Mouse (Mus musculus): ENCODE results near the gene Akap2. TPM values are rescaled to one million over a fixed set of nuclear protein-coding genes. Genes with fewer than 3 reads are reported as not detected.

Gene Akap2
- polyA plus RNA-seq, 1 experiment from 2014 or later, result 9.6 TPM

DNA sequence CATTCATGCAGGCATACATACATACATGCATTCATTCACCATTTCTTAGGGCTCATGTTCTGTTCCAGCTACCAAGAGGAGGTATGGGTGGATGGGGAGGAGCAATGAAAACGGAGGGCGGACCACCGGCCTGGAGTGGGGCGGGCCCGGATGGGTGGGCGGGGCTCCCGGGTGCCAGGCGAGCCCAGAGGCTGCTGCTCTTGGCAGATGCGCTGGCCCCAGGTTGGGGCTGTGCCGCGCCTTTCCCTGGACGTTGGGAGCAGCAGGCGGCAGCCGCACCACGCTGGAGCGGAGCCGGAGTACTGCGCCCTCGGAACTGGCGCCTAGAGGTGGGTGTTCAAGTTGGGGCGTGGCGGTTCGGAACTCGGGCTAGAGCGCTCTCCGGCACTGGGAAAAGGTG lies 64.5 kb downstream of the Akap2 start:
- WGBS, result 2% methylated on average over 26 of the region's 26 CpGs
- Histone ChIP-seq H3K9me3 (ENCODE audit: control insufficient read depth) (no peaks in the 10 kb centered on the region), H3K9ac (ENCODE audit: low read depth, low read length) (peak overlapping the region; percentile 31; the same call in 1 of the 2 replicates), H3K27me3 (replicated peaks; ENCODE audit: control insufficient read depth, insufficient read depth, low read length) (peaks cover 6% of the 10 kb centered on the region; the same call in 1 of the 2 replicates), H3K4me2 (replicated peaks; ENCODE audit: low read depth) (peak overlapping the region; percentile 68), H3K4me3 (ENCODE audit: low read depth, low read length) (peak overlapping the region; percentile 30), H3K4me1 (replicated peaks; ENCODE audit: control insufficient read depth, insufficient read depth, low read length) (0 out of 2 replicates have a peak, but pooled peaks cover 6% of the 10 kb centered on the region), H3K36me3 (ENCODE audit: control insufficient read depth, insufficient read depth) (no peaks in the 10 kb centered on the region), H3K27ac (ENCODE audit: low read depth, low read length) (no peak overlapping the region)
- ATAC-seq, result peak; percentile 68
- peak; percentile 57 for TF ChIP-seq CTCF (IDR thresholded peaks at IDR 0.05; ENCODE audit: low read depth)

DNA sequence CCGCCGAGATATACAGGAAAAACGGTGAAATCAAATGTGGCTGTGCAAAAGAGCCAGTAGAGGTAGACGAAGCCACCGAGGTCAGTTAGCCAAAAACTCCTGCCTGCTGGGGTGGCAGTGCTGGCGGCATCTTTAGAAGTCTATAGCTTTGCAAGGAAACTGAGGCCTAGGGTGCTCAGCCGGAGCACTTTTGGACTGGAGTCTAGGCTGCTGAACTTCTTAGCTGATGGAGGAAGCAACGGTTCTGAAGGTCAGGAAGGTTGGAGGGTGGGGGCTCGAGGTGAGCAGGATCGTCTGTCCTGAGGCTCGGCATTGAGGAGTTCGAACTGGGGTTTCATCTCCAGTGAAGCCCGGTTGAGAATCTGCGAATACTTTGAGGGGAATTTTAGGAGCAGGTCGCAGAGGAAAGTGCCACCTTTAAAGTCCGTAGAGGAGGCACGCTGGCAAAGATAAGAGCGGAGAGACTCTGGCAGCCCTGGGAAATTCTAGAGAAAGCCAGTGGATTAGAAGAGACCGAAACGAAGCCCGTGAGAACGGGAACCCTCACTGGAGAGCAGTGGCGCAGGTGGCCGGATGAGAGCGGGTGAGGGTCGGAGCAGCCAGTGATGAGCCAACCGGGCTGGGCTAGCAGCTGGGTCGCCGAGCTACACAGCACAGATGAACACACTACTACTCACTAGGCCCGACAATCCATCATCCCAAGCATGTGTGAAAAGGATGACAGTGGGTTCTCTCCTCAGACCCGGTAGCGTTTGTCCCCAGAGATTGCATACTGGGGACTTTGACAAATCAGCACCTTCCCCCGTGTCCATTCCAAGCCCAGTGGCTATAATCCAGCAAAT lies 65.3 kb downstream of the Akap2 start:
- Histone ChIP-seq H3K9ac (ENCODE audit: low read depth, low read length) (peak overlapping the region; percentile 31; the same call in 1 of the 2 replicates), H3K9me3 (ENCODE audit: control insufficient read depth) (no peaks in the 10 kb centered on the region), H3K4me1 (replicated peaks; ENCODE audit: control insufficient read depth, insufficient read depth, low read length) (0 out of 2 replicates have a peak, but pooled peaks cover 6% of the 10 kb centered on the region), H3K27ac (ENCODE audit: low read depth, low read length) (no peak overlapping the region), H3K4me3 (ENCODE audit: low read depth, low read length) (peak overlapping the region; percentile 30), H3K4me2 (replicated peaks; ENCODE audit: low read depth) (peak overlapping the region; percentile 68), H3K36me3 (ENCODE audit: control insufficient read depth, insufficient read depth) (no peaks in the 10 kb centered on the region), H3K27me3 (replicated peaks; ENCODE audit: control insufficient read depth, insufficient read depth, low read length) (peaks cover 6% of the 10 kb centered on the region; the same call in 1 of the 2 replicates)
- no peak for ATAC-seq
- no peak for TF ChIP-seq CTCF (IDR thresholded peaks at IDR 0.05; ENCODE audit: low read depth)
- 12% methylated on average over 33 of the region's 33 CpGs for WGBS

- peaks cover 6% of the 10 kb centered on the region; the same call in 1 of the 2 replicates for H3K27me3 ChIP-seq (replicated peaks; ENCODE audit: control insufficient read depth, insufficient read depth, low read length)
- TF ChIP-seq CTCF (IDR thresholded peaks at IDR 0.05; ENCODE audit: low read depth), result no peak
- H3K9ac ChIP-seq (ENCODE audit: low read depth, low read length), result no peak overlapping the region
- WGBS, result 38% methylated on average over 9 of the region's 9 CpGs
- H3K9me3 ChIP-seq (ENCODE audit: control insufficient read depth), result no peaks in the 10 kb centered on the region
- no peak overlapping the region for H3K27ac ChIP-seq (ENCODE audit: low read depth, low read length)
- 0 out of 2 replicates have a peak, but pooled peaks cover 6% of the 10 kb centered on the region for H3K4me1 ChIP-seq (replicated peaks; ENCODE audit: control insufficient read depth, insufficient read depth, low read length)
- ATAC-seq, result no peak
- peak overlapping the region; percentile 30; the same call in 1 of the 2 replicates for H3K4me3 ChIP-seq (ENCODE audit: low read depth, low read length)
- H3K4me2 ChIP-seq (replicated peaks; ENCODE audit: low read depth), result peak overlapping the region; percentile 68
- no peaks in the 10 kb centered on the region for H3K36me3 ChIP-seq (ENCODE audit: control insufficient read depth, insufficient read depth)
These were observed 65.9 kb downstream of the Akap2 start for GRCm38 (mm10) chr4:57783391-57783770.

GRCm38 (mm10) chr4:57783853-57784600 lies 66.6 kb downstream of the Akap2 start:
- Histone ChIP-seq H3K4me2 (replicated peaks; ENCODE audit: low read depth) (0 out of 2 replicates have a peak overlapping the region, but pooled peaks have one; percentile 13), H3K27me3 (replicated peaks; ENCODE audit: control insufficient read depth, insufficient read depth, low read length) (peaks cover 6% of the 10 kb centered on the region; the same call in 1 of the 2 replicates), H3K9me3 (ENCODE audit: control insufficient read depth) (no peaks in the 10 kb centered on the region), H3K4me1 (replicated peaks; ENCODE audit: control insufficient read depth, insufficient read depth, low read length) (0 out of 2 replicates have a peak, but pooled peaks cover 6% of the 10 kb centered on the region), H3K9ac (ENCODE audit: low read depth, low read length) (no peak overlapping the region), H3K27ac (ENCODE audit: low read depth, low read length) (no peak overlapping the region), H3K36me3 (ENCODE audit: control insufficient read depth, insufficient read depth) (no peaks in the 10 kb centered on the region), H3K4me3 (ENCODE audit: low read depth, low read length) (no peak overlapping the region)
- TF ChIP-seq CTCF (IDR thresholded peaks at IDR 0.05; ENCODE audit: low read depth), result no peak
- no peak for ATAC-seq
- 72% methylated on average over 11 of the region's 11 CpGs for WGBS

DNA sequence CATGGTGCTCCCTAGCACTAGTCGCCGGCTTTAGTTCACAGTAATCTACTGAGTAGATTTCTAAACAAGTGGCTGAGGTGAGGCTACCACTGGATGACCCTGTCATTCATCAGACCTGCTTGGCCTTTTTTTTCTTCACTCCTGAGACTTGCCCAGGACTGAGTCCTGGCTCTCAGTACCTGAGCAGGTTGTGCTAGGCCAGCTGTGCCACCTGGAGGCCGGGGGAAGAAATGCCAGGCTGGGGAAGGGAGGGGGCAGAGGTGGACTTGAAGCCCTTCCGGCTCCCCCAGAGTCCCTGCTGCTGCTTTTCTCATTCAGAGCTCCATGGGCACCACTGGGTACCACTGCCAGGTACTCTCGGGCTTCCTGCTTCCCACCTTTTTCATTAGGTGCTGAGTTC lies 71.3 kb downstream of the Akap2 start:
- WGBS, result 62% methylated on average over 5 of the region's 5 CpGs
- Histone ChIP-seq H3K27ac (ENCODE audit: low read depth, low read length) (no peak overlapping the region), H3K27me3 (replicated peaks; ENCODE audit: control insufficient read depth, insufficient read depth, low read length) (no peaks in the 10 kb centered on the region), H3K9ac (ENCODE audit: low read depth, low read length) (no peak overlapping the region), H3K4me3 (ENCODE audit: low read depth, low read length) (no peak overlapping the region), H3K4me1 (replicated peaks; ENCODE audit: control insufficient read depth, insufficient read depth, low read length) (no peaks in the 10 kb centered on the region), H3K9me3 (ENCODE audit: control insufficient read depth) (no peaks in the 10 kb centered on the region), H3K36me3 (ENCODE audit: control insufficient read depth, insufficient read depth) (no peaks in the 10 kb centered on the region), H3K4me2 (replicated peaks; ENCODE audit: low read depth) (no peak overlapping the region)
- TF ChIP-seq CTCF (IDR thresholded peaks at IDR 0.05; ENCODE audit: low read depth), result peak; percentile 74
- ATAC-seq, result no peak

DNA sequence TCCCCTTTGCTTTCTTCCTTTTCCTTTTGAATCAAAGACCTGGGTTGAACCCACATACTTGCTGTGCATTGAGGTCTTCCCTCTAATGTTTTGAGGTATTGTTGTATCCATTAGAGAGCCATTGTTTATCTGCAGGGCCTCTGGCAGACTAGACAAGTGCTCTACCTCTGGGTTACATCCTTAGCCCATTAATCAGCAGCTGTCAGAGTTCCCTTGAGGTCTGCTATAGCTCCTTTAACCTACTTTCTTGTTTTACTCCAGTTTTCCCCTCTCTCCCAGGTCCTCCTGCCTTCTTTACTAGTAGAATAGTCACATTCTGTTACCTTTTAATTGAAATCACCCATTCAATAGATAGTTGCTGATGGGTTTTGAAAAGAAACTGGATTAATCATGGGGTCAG lies 71.7 kb downstream of the Akap2 start:
- no peak overlapping the region for H3K4me3 ChIP-seq (ENCODE audit: low read depth, low read length)
- ATAC-seq, result no peak
- H3K27me3 ChIP-seq (replicated peaks; ENCODE audit: control insufficient read depth, insufficient read depth, low read length), result no peaks in the 10 kb centered on the region
- H3K4me2 ChIP-seq (replicated peaks; ENCODE audit: low read depth), result no peak overlapping the region
- H3K9me3 ChIP-seq (ENCODE audit: control insufficient read depth), result no peaks in the 10 kb centered on the region
- no peak overlapping the region for H3K27ac ChIP-seq (ENCODE audit: low read depth, low read length)
- H3K4me1 ChIP-seq (replicated peaks; ENCODE audit: control insufficient read depth, insufficient read depth, low read length), result no peaks in the 10 kb centered on the region
- no peak overlapping the region for H3K9ac ChIP-seq (ENCODE audit: low read depth, low read length)
- no peaks in the 10 kb centered on the region for H3K36me3 ChIP-seq (ENCODE audit: control insufficient read depth, insufficient read depth)
- no peak for TF ChIP-seq CTCF (IDR thresholded peaks at IDR 0.05; ENCODE audit: low read depth)
